Mouse (Mus musculus) liver, adult 2 months (tissue): ENCODE results near the gene Lhx6. TPM values are rescaled to one million over a fixed set of nuclear protein-coding genes. Genes with fewer than 3 reads are reported as not detected.

Experiments
- DNase-seq: peaks from one replicate; pipeline ENCODE4 v3.0.0-alpha.2; 2011; ENCODE audit warnings: low read depth, low spot score; ENCODE audit errors: extremely low read depth
- H3K27ac ChIP-seq: fragments of 200-500 bp; replicated peaks from 2 replicates; pipeline ENCODE4 v1.5.1; 2012; ENCODE audit warnings: low read depth, mild to moderate bottlenecking, control low read depth, inconsistent platforms, low read length; ENCODE audit not compliant: insufficient read depth
- H3K27me3 ChIP-seq: fragments of 200-500 bp; 2 replicates; pipeline ENCODE4 v1.6.1; 2012; ENCODE audit warnings: mild to moderate bottlenecking, moderate library complexity, low read length, inconsistent platforms; ENCODE audit not compliant: control insufficient read depth, insufficient read depth
- H3K36me3 ChIP-seq: fragments of 200-500 bp; 2 replicates; pipeline ENCODE4 v1.6.1; 2012; ENCODE audit warnings: low read length, inconsistent platforms; ENCODE audit not compliant: control insufficient read depth, insufficient read depth
- H3K4me1 ChIP-seq: fragments of 200-500 bp; 2 replicates; pipeline ENCODE4 v1.6.1; 2011; ENCODE audit warnings: low read length; ENCODE audit not compliant: control insufficient read depth, insufficient read depth
- H3K4me3 ChIP-seq: fragments of 200-500 bp; 2 replicates; pipeline ENCODE4 v1.5.1; 2011; ENCODE audit warnings: low read depth, mild to moderate bottlenecking, control low read depth, low read length, moderate library complexity; ENCODE audit not compliant: insufficient read depth
- H3K79me2 ChIP-seq: fragments of 200-500 bp; 2 replicates; pipeline ENCODE4 v1.6.1; 2012; ENCODE audit warnings: inconsistent platforms, mild to moderate bottlenecking, low read length, moderate library complexity; ENCODE audit not compliant: control insufficient read depth, insufficient read depth
- H3K9ac ChIP-seq: fragments of 200-500 bp; 2 replicates; pipeline ENCODE4 v1.6.1; 2012; ENCODE audit warnings: low read depth, mild to moderate bottlenecking, control low read depth, inconsistent platforms, low read length
- CTCF ChIP-seq: fragments of 200-500 bp; IDR thresholded peaks from 2 replicates; pipeline ENCODE4 v1.5.1; 2011; ENCODE audit warnings: low read depth, low read length, control low read depth
- POLR2A ChIP-seq: fragments of 200-500 bp; IDR thresholded peaks from 2 replicates; pipeline ENCODE4 v1.6.1; 2011; ENCODE audit warnings: low read length, control low read depth; ENCODE audit not compliant: insufficient read depth; ENCODE audit errors: extremely low read depth
- WGBS: fragments of 180-500 bp; shearing (Covaris S2); methylation state at CpG from one replicate; pipeline ENCODE4 v1.1.7; 2018; 5-methylcytosine and 5-hydroxymethylcytosine counted together
- polyA plus RNA-seq: library from polyadenylated mRNA; depleted of rRNA; stranded (reverse); fragments of >200 nt; gene quantifications from 2 replicates; pipeline ENCODE4 v1.2.3, GENCODE M21; 2012
- total RNA-seq: library from RNA; depleted of rRNA; stranded (reverse); fragments of >200 nt; gene quantifications from 2 replicates; pipeline ENCODE4 v1.2.3, GENCODE M21; 2014

Gene Lhx6
- total and polyA plus RNA-seq, 2 experiments, result 0.37 to 3.0 TPM

GRCm38 (mm10) chr2:36099739-36100138, 5.5 kb downstream of the Lhx6 start:
- H3K4me1 ChIP-seq, result peaks cover 14% of the 10 kb centered on the region
- H3K4me3 ChIP-seq, result no peak overlapping the region
- peak; percentile 6 for DNase-seq
- H3K27ac ChIP-seq, result no peak overlapping the region
- H3K79me2 ChIP-seq, result no peaks in the 10 kb centered on the region
- peaks cover 25% of the 10 kb centered on the region for H3K27me3 ChIP-seq
- TF ChIP-seq CTCF (no peak), POLR2A (no peak)
- no peaks in the 10 kb centered on the region for H3K36me3 ChIP-seq
- no peak overlapping the region for H3K9ac ChIP-seq
- WGBS, result 44% methylated on average over 6 of the region's 6 CpGs

DNA sequence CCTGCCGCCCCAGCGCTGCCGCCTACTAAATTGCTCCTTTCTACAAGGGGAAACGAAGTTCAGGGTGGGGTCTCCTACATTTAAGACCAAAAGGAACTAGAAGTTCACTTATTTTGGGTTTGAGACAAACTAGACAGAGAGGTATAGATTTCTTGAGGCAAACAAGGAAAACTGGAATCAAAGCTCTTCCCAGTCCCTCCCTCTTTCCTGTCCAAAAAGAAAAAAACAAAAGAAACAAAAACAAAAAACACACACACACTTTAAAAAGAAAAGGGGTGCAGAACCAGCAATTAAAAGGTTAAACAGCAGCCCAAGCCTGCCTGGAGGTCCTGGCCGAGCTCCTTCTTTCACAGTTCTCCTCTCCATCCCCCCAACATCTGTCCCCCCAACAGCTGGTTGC, 7.2 kb downstream of the Lhx6 start:
- TF ChIP-seq CTCF, result no peak
- TF ChIP-seq POLR2A, result no peak
- H3K9ac ChIP-seq, result no peak overlapping the region
- no peak overlapping the region for H3K27ac ChIP-seq
- peaks cover 7% of the 10 kb centered on the region for H3K4me1 ChIP-seq
- no peak overlapping the region for H3K4me3 ChIP-seq
- no peak for DNase-seq
- H3K27me3 ChIP-seq, result peaks cover 19% of the 10 kb centered on the region
- no peaks in the 10 kb centered on the region for H3K36me3 ChIP-seq
- no peaks in the 10 kb centered on the region for H3K79me2 ChIP-seq
- WGBS, result 33% methylated on average over 5 of the region's 5 CpGs

DNA sequence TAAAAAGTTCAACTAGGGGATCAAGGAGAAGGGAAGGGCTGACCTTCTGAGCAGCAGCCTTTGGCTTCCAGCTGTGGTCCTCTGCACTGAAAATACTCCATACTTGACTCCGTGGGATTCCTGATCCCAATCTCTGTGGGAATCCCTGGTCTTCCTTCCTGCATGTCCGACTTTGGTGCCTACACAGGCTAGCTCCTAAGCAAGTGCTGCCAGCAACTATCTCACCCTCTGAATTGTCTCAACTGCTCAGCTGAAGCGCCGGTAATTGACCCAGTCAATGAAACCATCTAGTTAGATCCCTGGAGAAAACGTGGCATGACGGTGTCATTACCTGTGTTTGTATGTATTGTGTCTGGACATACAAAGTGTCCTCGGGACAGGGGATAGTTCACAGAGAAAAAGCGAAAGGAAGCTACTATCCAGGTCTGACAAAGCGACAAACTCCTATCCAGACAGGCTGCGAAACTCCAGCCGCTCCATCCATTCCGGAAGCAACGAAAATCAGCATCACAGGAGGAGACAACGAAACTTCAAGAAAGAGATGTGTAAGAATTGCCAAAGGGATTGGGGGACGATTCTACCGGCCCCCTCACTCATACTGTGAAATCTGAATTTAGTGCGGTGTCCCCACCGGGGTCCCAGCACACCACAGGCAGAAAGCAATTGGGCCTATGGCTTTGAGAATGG, 7.9 kb downstream of the Lhx6 start:
- peaks cover 14% of the 10 kb centered on the region; the same call in 1 of the 2 replicates for H3K27me3 ChIP-seq
- 16% methylated on average over 18 of the region's 18 CpGs for WGBS
- H3K4me3 ChIP-seq, result no peak overlapping the region
- H3K4me1 ChIP-seq, result peaks cover 6% of the 10 kb centered on the region
- H3K79me2 ChIP-seq, result no peaks in the 10 kb centered on the region
- TF ChIP-seq POLR2A, result no peak
- TF ChIP-seq CTCF, result no peak
- no peak overlapping the region for H3K27ac ChIP-seq
- peak; percentile 61 for DNase-seq
- no peak overlapping the region for H3K9ac ChIP-seq
- H3K36me3 ChIP-seq, result no peaks in the 10 kb centered on the region

- Histone ChIP-seq H3K27me3 (peaks cover 10% of the 10 kb centered on the region; the same call in 1 of the 2 replicates), H3K36me3 (no peaks in the 10 kb centered on the region), H3K4me1 (peaks cover 13% of the 10 kb centered on the region), H3K27ac (no peak overlapping the region), H3K79me2 (no peaks in the 10 kb centered on the region; the same call in 1 of the 2 replicates), H3K4me3 (no peak overlapping the region), H3K9ac (no peak overlapping the region)
- WGBS, result 24% methylated on average over 31 of the region's 31 CpGs
- TF ChIP-seq CTCF (no peak), POLR2A (no peak)
- DNase-seq, result no peak
Observed at GRCm38 (mm10) chr2:36093914-36094475, 11.2 kb downstream of the Lhx6 start.

DNA sequence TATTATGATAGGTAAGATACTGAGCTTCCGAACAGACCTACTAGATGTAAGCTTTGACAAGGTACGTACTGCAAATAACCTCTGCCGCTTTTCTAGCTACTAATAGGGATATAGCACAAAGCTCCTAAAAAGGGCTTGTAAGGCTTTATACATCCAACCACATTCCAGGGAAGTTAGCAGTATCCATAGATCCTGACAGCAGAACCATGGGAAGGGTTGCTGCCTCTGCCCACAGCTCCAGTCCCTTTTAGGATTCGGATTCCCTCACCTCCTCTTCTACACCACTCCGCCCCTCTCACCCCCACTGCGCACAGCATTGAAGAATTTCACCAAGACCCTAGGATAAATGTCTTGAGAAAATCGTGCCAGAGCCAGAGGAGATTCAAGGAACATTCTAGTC, 11.9 kb downstream of the Lhx6 start:
- DNase-seq, result no peak
- WGBS, result 54% methylated on average over 7 of the region's 7 CpGs
- no peaks in the 10 kb centered on the region; the same call in 1 of the 2 replicates for H3K79me2 ChIP-seq
- H3K9ac ChIP-seq, result no peak overlapping the region
- no peak for TF ChIP-seq POLR2A
- H3K4me3 ChIP-seq, result no peak overlapping the region
- no peaks in the 10 kb centered on the region for H3K36me3 ChIP-seq
- peaks cover 10% of the 10 kb centered on the region; the same call in 1 of the 2 replicates for H3K27me3 ChIP-seq
- no peak overlapping the region for H3K27ac ChIP-seq
- peaks cover 13% of the 10 kb centered on the region for H3K4me1 ChIP-seq

DNA sequence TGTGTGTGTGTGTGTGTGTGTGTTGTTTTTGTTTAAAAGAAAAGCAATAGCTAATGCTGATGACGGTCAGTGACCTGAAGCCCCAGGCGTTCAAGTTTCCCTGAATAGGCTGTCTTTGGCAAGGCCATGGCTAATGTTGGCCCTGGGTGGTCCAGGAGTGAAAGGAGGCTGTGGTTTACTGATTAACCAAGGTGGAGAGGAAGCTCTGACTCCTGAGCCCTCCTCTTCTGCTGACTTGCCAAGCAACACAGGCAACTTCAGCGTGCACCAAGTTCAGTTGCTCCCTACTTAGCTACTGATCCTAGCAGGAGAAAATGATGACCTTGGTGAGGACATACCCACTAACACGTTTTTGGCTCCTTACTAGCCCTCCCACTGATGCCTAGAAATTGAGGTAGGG, 12.5 kb downstream of the Lhx6 start:
- Histone ChIP-seq H3K27me3 (peaks cover 9% of the 10 kb centered on the region; the same call in 1 of the 2 replicates), H3K4me3 (no peak overlapping the region), H3K36me3 (no peaks in the 10 kb centered on the region), H3K79me2 (no peaks in the 10 kb centered on the region; the same call in 1 of the 2 replicates), H3K4me1 (peaks cover 13% of the 10 kb centered on the region), H3K27ac (no peak overlapping the region), H3K9ac (no peak overlapping the region)
- 17% methylated on average over 4 of the region's 4 CpGs for WGBS
- TF ChIP-seq POLR2A (no peak), CTCF (no peak)
- DNase-seq, result peak; percentile 89
